Mouse (Mus musculus) adrenal gland, adult 8-10 months (tissue): ENCODE measurements around the gene Tubb4b. TPM values are rescaled to one million over a fixed set of nuclear protein-coding genes. Genes with fewer than 3 reads are reported as not detected.

Experiments
- DNase-seq: peaks from one replicate; pipeline ENCODE4 v3.0.0; 2022
- total RNA-seq, 4 experiments: library from RNA; stranded (reverse); gene quantifications; 2 replicates each; pipeline ENCODE4 v1.2.4; 2022

Tubb4b gene
- total RNA-seq, 4 experiments from 2014 or later, result 150 to 307 (median 222) TPM

DNA sequence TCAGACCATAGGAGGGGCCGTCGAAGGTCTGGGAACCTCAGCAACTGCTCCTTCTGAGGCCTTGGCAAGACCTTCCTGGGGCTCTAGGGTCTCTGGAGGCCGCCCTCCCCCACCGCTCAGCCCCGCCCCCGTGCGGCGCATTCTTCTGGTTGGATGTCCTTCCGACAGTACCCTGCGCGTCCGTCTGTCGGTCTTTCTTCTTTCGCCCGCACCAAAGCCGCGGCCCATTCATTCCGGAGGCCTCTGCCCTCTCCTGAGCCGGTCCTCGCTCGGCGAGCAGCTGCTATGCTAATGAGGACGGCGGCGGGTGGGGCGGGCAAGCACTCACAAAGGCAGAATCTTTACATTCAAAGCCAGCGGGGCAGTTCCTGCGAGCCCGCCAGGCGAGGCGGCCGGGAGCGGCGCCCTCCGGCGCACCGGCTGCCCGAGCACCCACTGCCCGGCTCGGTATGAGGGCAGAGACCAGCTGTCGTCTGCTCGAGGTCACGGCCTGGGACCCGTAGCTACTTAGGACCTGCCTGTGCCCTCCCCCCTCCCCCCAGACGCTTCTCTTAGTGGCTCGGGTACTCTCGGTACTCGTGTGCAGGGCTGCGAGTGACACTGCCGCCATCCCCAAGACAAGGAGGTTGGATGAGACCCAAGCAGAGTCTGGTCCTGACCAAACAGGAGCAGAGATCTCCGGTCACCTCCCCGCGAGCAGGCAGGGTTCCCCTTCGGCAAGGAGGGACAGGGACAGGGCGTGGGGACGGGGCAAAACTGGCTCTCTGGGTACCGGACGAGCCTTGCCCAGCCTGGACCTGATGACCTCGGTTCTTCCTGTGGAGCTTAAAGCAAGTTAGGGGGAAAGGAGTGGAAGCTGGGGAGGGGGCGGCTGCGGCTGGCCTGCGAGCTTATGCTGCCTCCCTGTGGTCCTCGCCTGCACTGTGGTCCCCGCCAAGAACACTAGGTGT, 38.6 kb downstream of the Tubb4b start:
- DNase-seq, result no peak

DNA sequence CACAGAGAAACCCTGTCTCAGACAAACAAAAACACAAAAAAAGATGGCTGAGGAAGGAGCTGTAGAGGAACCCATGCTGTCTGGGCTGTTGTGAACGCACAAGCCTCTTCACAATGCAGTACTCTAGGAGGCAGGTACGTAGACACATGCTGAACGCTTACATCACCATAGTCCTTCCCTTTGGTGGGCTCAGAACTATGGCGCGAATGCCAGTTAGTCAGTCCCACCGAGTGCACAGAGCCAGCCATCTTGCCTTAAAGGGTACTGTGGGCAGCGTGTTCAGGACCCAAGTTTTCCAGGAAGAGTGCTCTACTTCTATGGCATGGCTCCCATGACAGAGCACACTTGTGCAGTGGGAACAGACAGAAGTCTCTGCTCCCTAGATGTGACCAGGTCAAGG, 40.0 kb downstream of the Tubb4b start:
- DNase-seq, result no peak

- no peak for DNase-seq
Measured at GRCm38 (mm10) chr2:25183336-25183735, 41.2 kb downstream of the Tubb4b start.

GRCm38 (mm10) chr2:25182664-25183063, 41.8 kb downstream of the Tubb4b start:
- DNase-seq, result no peak

- no peak for DNase-seq
Measured at GRCm38 (mm10) chr2:25181891-25182397, 42.6 kb downstream of the Tubb4b start.

GRCm38 (mm10) chr2:25180973-25181890, 43.3 kb downstream of the Tubb4b start:
- DNase-seq, result no peak

- DNase-seq, result peak; percentile 89
Measured at GRCm38 (mm10) chr2:25180478-25180903, 44.0 kb downstream of the Tubb4b start, which contains the start of gene Nrarp. Gene Nrarp, plus strand, starts transcription at chr2:25180758.

DNA sequence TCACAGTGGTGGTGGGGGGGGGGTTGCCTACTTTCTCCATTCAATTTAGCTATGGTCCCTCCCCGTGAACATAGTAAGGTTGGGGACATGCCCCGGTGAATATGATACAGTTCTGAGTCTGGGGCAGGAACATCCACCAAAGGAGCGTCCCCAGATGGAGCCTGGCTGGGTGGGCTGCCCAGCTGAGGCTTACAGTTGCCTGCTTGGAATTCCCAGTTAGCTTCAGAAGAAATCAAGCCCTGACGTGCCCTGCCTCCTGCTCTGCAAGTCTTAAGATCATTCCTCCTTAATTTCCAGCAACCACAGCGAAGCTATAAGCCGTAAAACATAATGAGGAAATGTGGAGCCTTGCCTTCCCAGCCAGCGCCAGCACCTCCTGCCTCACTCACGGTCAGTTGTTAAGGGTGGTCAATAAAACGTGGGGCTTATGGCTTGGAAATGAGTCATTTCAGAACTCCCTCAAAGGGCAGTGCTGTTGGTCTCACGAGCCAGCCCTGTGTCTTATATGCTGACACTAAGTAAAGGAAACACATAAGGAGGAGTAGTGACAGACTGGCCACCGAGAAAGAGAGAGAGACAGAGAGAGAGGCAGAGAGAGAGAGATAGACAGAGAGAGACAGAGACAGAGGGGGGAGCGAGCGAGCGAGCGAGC, 44.8 kb downstream of the Tubb4b start:
- no peak for DNase-seq

DNA sequence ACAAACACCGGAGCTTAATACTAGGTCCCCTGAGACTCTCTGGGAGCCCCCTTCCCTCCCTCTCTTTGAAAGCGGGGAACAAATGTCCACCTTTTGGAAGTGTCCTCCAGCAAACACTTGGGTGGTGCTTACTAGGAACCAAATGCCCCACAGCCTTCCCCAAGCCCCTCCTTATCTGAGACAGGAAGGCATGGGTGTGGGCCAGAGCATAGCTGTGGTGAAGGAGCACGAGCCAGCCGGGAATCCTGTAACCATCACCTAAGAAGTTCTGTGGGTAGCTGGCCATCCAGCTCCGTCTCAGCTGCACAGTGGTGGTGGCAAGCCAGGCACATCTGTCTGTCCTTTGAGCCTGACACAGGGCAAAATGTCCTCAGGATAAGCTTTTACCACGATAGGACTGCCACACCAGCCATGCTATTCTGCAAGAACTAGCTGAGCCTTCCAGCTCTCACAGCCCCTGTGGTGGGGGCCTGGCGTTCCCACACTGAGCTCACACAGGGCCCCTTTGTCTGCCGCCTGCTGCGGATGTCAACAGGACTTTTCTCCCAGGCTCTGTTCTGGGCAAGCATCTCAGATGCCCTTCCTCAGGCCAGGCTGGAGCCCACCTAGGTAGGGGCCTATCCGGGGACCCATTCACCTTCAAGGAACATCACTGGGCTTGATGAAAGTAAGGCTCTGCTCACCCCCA, 46.1 kb downstream of the Tubb4b start:
- no peak for DNase-seq

GRCm38 (mm10) chr2:25177685-25178084, 46.8 kb downstream of the Tubb4b start:
- no peak for DNase-seq

- no peak for DNase-seq
Measured at GRCm38 (mm10) chr2:25177076-25177475, 47.4 kb downstream of the Tubb4b start.

DNA sequence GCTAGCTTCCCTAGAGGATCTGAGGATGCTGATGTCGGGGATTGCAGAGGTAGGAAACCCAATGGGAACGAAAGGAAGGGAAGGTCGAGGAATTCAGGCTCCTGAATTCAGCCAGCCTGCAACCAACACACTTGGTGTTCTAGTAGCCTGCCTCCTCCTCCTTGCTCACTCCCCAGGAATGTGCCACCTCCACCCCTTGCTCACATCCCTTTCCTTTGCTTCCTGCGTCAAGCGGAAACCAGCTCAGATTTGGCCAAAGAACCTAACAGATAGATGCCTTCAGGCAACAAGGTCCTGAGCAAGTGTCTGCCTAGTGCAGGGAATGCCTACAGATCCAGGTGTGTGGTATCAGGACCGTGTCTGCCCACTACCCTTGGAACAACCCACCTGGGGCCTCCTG, 47.9 kb downstream of the Tubb4b start:
- no peak for DNase-seq

DNA sequence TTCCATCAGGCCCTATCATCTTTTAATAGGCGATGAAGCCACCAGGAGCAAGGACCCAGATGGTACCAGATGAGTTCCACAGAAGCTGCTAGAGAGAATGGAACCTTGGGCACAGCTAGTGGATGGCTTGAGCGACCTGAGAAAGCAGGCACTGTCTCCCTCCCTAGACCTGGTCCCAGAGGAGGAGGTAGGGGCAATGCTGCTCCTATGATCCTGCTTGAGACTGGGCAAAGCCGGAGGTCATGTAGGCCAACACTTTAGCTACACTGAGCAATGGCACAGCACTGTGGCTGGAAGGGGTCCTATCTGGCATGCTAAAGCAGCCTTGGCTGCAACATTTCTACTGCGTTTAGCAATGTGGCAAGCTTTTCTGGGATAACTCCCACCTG, 48.8 kb downstream of the Tubb4b start:
- no peak for DNase-seq

- no peak for DNase-seq
Measured at GRCm38 (mm10) chr2:25174866-25175689, 49.4 kb downstream of the Tubb4b start.

- DNase-seq, result no peak
Measured at GRCm38 (mm10) chr2:25173821-25174220, 50.7 kb downstream of the Tubb4b start.

- DNase-seq, result no peak
Measured at GRCm38 (mm10) chr2:25172629-25173028, 51.9 kb downstream of the Tubb4b start.
